Comparison of ENCODE assay signal across 12 mouse cellular contexts in the genomic region with DNA sequence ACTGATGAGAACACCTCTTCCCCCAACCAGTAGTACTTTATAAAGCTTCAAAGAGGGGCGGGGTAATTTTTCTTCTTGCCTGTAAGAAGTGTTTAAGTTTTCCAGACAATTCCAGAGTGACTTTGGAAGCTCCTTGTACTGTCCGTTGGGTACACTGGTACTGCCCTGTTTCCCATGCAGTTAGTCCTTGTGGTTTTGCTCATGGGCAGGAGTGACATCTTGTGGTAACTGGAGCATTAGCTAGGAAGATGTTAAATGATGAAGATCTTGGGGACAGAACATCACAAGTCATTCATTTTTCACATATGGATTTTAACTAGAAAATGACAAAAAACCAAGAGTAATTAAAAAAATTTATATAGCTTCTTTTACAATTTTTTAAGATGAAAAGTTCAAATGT. TPM values are rescaled to one million over a fixed set of nuclear protein-coding genes. Genes with fewer than 3 reads are reported as not detected.
A peak's percentile ranks its signal among the peaks of the same experiment; 100 is the strongest.
DNase-seq lines count a peak whose midpoint lies in the region; ATAC-seq and TF ChIP-seq lines count a peak whose summit lies in the region.
"Had no signal": no experiment of that assay in that cellular context is flagged by ENCODE, and none has a peak within 500 bp of the region (broad histone marks: within the 10 kb centered on the region; RNA-seq: fewer than 3 reads in every experiment).

No protein-coding gene starts in this region.

- DNase-seq in cerebellum, adult 9-11 months: peak; percentile 28
- no peak for DNase-seq in cerebellum, adult 11 months
- DNase-seq in kidney, postnatal 14 days: peak; percentile 28
- DNase-seq in kidney, adult 11 months: no peak
- no peak for DNase-seq in MEL (ENCODE audit: low read depth, low spot score)
- DNase-seq in induced T-regulatory cell, adult 2 months (ENCODE audit: low read depth): peak; percentile 14

- ATAC-seq in frontal cortex, adult (ENCODE audit: low TSS enrichment): no peak; the same call in 1 of the 2 replicates
- ATAC-seq in hindbrain, embryonic 12.5 days (ENCODE audit: low FRiP score): no peak
- ATAC-seq: forebrain, embryonic 15.5 days had no signal

- no peak overlapping the region for H3K9ac ChIP-seq in MEL (ENCODE audit: control insufficient read depth, low read depth, low read length, poor library complexity, severe bottlenecking)
- no peak overlapping the region for H3K9ac ChIP-seq in hindbrain, embryonic 12.5 days
- H3K9ac ChIP-seq: forebrain, embryonic 15.5 days; hindbrain, embryonic 15.5 days; limb, embryonic 12.5 days had no signal

- no peaks in the 10 kb centered on the region; a peak in 1 of 4 replicates for H3K36me3 ChIP-seq in MEL (ENCODE audit: control insufficient read depth in 1 of 2, insufficient read depth in 2 of 2, low read length in 2 of 2)
- H3K36me3 ChIP-seq in hindbrain, embryonic 12.5 days: peaks cover 43% of the 10 kb centered on the region

- H3K79me2 ChIP-seq in MEL (ENCODE audit: control insufficient read depth, insufficient read depth, low read length, poor library complexity): no peaks in the 10 kb centered on the region

- H3K4me3 ChIP-seq in MEL (ENCODE audit: control insufficient read depth in 1 of 2, insufficient read depth in 1 of 2, low read depth in 2 of 2, low read length in 2 of 2): no peak overlapping the region
- no peak overlapping the region for H3K4me3 ChIP-seq in hindbrain, embryonic 12.5 days
- H3K4me3 ChIP-seq: forebrain, embryonic 15.5 days; hindbrain, embryonic 15.5 days; limb, embryonic 12.5 days had no signal

- TF ChIP-seq POLR2A in MEL (IDR thresholded peaks at IDR 0.05; ENCODE audit: control insufficient read depth in 1 of 2, insufficient read depth in 1 of 2, low read depth in 1 of 2, low read length in 2 of 2, poor library complexity in 1 of 2): no peak

- no peaks in the 10 kb centered on the region for H3K4me1 ChIP-seq in MEL (ENCODE audit: control insufficient read depth in 1 of 2, insufficient read depth in 2 of 2, low read length in 2 of 2)
- no peaks in the 10 kb centered on the region for H3K4me1 ChIP-seq in hindbrain, embryonic 12.5 days
- H3K4me1 ChIP-seq: forebrain, embryonic 15.5 days; hindbrain, embryonic 15.5 days had no signal

- peak; percentile 25 for TF ChIP-seq RAD21 in MEL (IDR thresholded peaks at IDR 0.05; ENCODE audit: low read depth, low read length)

- no peak for TF ChIP-seq EP300 in MEL (IDR thresholded peaks at IDR 0.05; ENCODE audit: low read depth in 1 of 2, low read length in 2 of 2)

- H3K27ac ChIP-seq in MEL (ENCODE audit: control insufficient read depth, low read depth, low read length): no peak overlapping the region
- H3K27ac ChIP-seq in hindbrain, embryonic 12.5 days: no peak overlapping the region
- H3K27ac ChIP-seq: forebrain, embryonic 15.5 days; hindbrain, embryonic 15.5 days; limb, embryonic 12.5 days had no signal

- no peaks in the 10 kb centered on the region for H3K27me3 ChIP-seq in MEL (ENCODE audit: control insufficient read depth in 1 of 2, insufficient read depth in 2 of 2, low read length in 2 of 2)
- no peaks in the 10 kb centered on the region for H3K27me3 ChIP-seq in hindbrain, embryonic 12.5 days
- H3K27me3 ChIP-seq: forebrain, embryonic 15.5 days; hindbrain, embryonic 15.5 days; limb, embryonic 12.5 days had no signal

- H3K9me3 ChIP-seq in MEL (replicated peaks; ENCODE audit: insufficient read depth, low read length): no peaks in the 10 kb centered on the region
- H3K9me3 ChIP-seq in hindbrain, embryonic 12.5 days (replicated peaks): no peaks in the 10 kb centered on the region
- H3K9me3 ChIP-seq: forebrain, embryonic 15.5 days; hindbrain, embryonic 15.5 days; limb, embryonic 12.5 days had no signal

- H3K4me2 ChIP-seq in hindbrain, embryonic 12.5 days (replicated peaks): no peak overlapping the region
- H3K4me2 ChIP-seq: forebrain, embryonic 15.5 days; hindbrain, embryonic 15.5 days; limb, embryonic 12.5 days; midbrain, embryonic 11.5 days had no signal

- TF ChIP-seq CTCF in MEL (IDR thresholded peaks at IDR 0.05 in 2 of 3, conservative IDR thresholded peaks at IDR 0.05 in 1 of 3; ENCODE audit: control insufficient read depth in 1 of 3, insufficient read depth in 1 of 3, low read depth in 2 of 3, low read length in 3 of 3, poor library complexity in 1 of 3, severe bottlenecking in 1 of 3): peak in 1 of 3 experiments; percentile 24; a peak in 1 of 6 replicates

- 73% methylated on average over 2 of the region's 2 CpGs for WGBS in hindbrain, embryonic 12.5 days

TF ChIP-seq in MEL, 35 proteins besides CTCF, POLR2A, EP300 and RAD21:
- TF ChIP-seq KAT2A (conservative IDR thresholded peaks at IDR 0.05; ENCODE audit: low read depth, low read length) (no peak), CHD1 (IDR thresholded peaks at IDR 0.05; ENCODE audit: low read depth, low read length) (no peak), USF2 (IDR thresholded peaks at IDR 0.05; ENCODE audit: borderline replicate concordance in 1 of 2, insufficient read depth in 1 of 2, low read depth in 1 of 2, low read length in 2 of 2) (no peak), ZNF384 (IDR thresholded peaks at IDR 0.05; ENCODE audit: low read depth, low read length) (no peak), MXI1 (IDR thresholded peaks at IDR 0.05; ENCODE audit: low read depth, low read length) (no peak), MAFK (IDR thresholded peaks at IDR 0.05; ENCODE audit: borderline replicate concordance, low read depth, low read length) (no peak), JUND (IDR thresholded peaks at IDR 0.05; ENCODE audit: low read depth, low read length) (no peak), SMC3 (IDR thresholded peaks at IDR 0.05; ENCODE audit: low read depth, low read length) (peak; percentile 21; the same call in 1 of the 2 replicates)

RNA-seq across cellular contexts. Expression of gene Specc1l, which starts 39.1 kb away (rescaled TPM):
- total RNA-seq in MEL (2012; rRNA removed): 12.3 and 13.6 TPM in 2 replicates
- 10 to 100 TPM; 15.1 to 30.6 TPM for polyA plus RNA-seq in MEL (2012; ENCODE audit: insufficient read depth in 1 of 2, insufficient read length in 2 of 2, low read depth in 1 of 2, low replicate concordance in 2 of 2, missing spikeins in 1 of 2)
- 51.4 and 54.6 TPM in 2 replicates for polyA plus RNA-seq in hindbrain, embryonic 12.5 days (2016; fragmentation: Nextera tagmentation; extraction: Ambion mirVana)

Comparison
In these comparisons a context has a peak if more than half of its experiments do, and no peak if none do; other contexts are left out.
1. DNase-seq: peak in cerebellum, adult 9-11 months (single experiment), kidney, postnatal 14 days (single experiment) and induced T-regulatory cell, adult 2 months (single experiment); none in cerebellum, adult 11 months (single experiment), kidney, adult 11 months (single experiment) and MEL (single experiment).